Mouse (Mus musculus) ES-Bruce4 (cell line): ENCODE data around the gene Ros1.

ENCODE experiments used
- CTCF ChIP-seq: IDR thresholded peaks from one replicate; pipeline ENCODE4 v1.8.1; 2011; ENCODE audit warnings: low read depth, low read length
- EP300 ChIP-seq: IDR thresholded peaks from 2 replicates; pipeline ENCODE4 v1.6.1; 2011; ENCODE audit warnings: low read depth, low read length; ENCODE audit not compliant: insufficient read depth

DNA sequence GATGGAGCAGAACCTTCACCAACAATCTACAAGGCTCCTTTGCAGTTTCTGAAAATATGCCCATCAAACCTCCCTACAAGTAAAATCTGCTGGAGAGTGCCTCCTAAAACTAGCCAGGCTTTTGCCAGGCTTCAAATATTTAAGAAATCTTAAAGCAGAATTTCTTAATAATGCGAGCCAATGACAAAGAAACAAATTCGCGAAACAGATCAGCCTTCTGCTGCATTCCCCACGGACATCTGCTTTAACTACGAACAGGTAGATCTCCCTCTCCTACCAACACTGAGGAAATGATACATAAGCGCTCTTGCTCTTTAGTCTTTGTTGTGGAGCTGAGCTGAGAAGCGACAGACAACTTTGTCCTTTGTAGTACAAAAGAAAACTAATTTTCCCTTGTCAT, 169.2 kb downstream of the Ros1 start:
- TF ChIP-seq CTCF = no peak
- TF ChIP-seq EP300 = no peak
